Mouse (Mus musculus) cortical plate, adult 2 months (tissue): ENCODE data around the gene Ror1.

Experiments used
- CTCF ChIP-seq: fragments of 200-500 bp; IDR thresholded peaks from 2 replicates; pipeline ENCODE4 v1.5.1; 2011; ENCODE audit warnings: mild to moderate bottlenecking, control low read depth, low read length; ENCODE audit not compliant: insufficient read depth; ENCODE audit errors: extremely low read depth
- POLR2A ChIP-seq: fragments of 200-500 bp; IDR thresholded peaks from 2 replicates; pipeline ENCODE4 v1.6.1; 2011; ENCODE audit warnings: mild to moderate bottlenecking, low read length, control low read depth; ENCODE audit not compliant: insufficient read depth; ENCODE audit errors: extremely low read depth

DNA sequence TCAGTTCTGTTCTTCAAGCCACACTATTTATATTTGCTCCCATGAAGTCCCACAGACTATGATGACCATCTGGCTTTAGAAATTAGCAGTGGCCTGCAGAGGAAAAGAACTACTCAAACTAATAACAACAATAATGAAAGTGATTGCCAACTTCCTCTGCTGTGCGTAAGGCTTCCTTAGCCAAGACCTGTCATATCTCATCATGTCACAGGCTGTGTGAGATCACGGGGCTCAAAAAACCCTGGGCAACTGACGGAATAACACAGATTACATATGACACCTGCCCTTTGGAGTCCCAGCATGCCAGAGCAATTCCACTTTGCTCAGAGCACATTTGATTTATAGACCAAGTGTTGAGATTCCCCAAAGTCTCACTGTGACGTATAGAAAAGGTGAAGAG, 123.4 kb downstream of the Ror1 start:
- no peak for TF ChIP-seq CTCF
- no peak for TF ChIP-seq POLR2A
